Mouse (Mus musculus): ENCODE data around the gene Dido1. TPM values are rescaled to one million over a fixed set of nuclear protein-coding genes. Genes with fewer than 3 reads are reported as not detected.

Dido1 gene
- polyA plus RNA-seq (2017; shearing (Covaris generic)), result 10 to 100 TPM; 44.4 to 46.2 TPM

DNA sequence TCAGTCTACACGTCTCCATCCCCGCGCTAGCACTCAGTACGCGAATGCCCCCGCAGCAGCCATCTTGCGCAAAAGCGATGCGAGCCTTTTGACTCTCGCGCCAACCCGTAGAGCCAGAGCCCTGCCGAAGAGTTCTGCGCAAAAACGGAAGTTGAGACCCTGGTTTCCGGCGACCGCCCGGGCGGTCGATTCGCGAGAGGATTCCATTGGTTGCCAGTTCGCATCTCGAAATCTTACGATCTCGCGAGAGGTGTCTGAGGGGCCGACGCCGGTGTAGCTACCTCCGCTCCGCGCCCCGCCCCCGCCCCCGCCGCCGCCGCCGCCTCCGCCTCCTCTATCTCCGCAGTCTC lies at the start of gene Dido1, which contains the start of gene Gid8:
Dido1 (minus strand) TSS at position 77 of the 350 bp plus-strand sequence.
Gid8 (plus strand) TSS at position 195 of the 350 bp plus-strand sequence.

DNA sequence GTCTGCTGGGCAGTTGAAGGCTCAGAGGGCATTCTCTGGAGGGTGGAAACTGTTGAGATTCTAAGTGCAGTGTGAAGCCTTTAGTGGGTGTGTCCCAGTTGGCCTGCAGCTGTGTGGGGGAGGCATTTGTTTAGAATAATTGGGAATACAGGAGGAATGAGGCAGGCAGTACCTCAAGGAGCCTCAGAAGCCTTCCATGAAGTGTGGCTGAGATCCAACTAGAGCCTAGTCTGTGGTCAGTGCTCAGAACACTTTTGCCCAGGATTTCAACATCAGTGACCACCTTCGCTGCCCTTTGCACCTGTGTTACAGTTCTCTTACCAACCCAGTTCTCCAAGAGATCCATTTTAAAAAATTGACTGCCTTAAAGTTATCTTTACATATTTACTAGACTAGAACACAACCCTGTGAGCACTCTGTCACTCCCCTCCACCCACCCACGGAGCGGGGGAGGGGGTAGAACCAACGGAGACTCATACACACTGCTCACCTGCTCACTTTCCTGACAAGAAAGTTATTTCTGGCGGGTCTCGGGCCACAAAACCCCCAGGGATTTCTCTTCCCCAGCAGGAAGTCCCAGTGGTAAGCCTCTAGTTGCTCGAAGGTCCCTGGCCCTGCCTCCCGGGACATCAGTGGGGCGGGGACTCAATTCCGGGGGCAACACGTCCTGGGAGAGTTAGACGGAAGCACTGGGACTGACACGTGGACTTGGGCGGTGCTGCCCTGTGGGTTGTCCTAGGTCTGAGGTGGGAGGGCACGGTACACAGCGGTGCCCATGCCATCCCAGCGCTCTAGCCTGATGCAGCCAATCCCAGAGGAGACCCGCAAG lies 15.0 kb upstream of the Dido1 start, which contains the start of gene Slc17a9:
Slc17a9 (plus strand) TSS at position 679 of the 829 bp plus-strand sequence.

DNA sequence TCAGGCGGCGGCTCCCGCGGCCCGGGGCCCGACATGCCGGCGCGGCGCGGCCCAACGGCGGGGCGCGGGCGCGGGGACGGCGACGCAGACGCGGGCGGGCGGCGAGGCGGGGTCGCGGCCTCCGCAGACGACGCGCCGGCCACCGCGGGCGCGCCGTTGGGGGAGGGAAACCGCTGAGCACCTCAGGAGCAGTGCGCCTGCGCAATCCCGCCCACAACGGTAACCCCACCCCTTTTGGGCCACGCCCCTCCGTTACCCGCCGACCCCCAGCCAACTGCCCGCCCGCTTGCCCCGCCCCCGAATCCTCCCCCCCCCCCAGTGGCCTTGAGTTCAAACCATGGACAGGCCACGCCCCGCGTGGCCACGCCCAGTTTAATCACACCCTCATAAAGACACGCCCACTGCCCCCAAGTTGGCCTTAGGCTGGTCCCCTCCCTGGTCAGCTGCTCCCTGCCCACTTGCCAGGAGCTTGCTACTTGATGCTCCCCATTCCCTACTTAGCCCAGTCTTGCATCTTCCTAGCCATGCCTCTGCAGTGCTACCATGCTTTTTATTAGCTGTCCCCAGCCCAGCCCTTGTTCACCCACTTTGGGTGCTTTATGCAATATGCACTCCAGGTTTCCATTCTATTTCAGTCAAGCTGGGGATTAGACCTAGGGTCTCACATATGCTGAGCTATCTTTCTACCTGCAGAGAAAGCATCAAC lies 67.1 kb downstream of the Dido1 start, which contains the start of gene Tcfl5:
Tcfl5 (minus strand) TSS at position 154 of the 706 bp plus-strand sequence.

Other genes with a start within 250 kb of the Dido1 start
- gene Ntsr1, start 210.0 kb downstream of the Dido1 start, polyA plus RNA-seq (2017; shearing (Covaris generic)), result not detected
- 10 to 100 TPM; 40.5 to 67.2 TPM for gene Mrgbp, start 128.7 kb downstream of the Dido1 start, polyA plus RNA-seq (2017; shearing (Covaris generic))
- 10 to 100 TPM; 88.7 to 91.5 TPM for gene Ogfr, start 120.8 kb downstream of the Dido1 start, polyA plus RNA-seq (2017; shearing (Covaris generic))
- 1 to 10 TPM; 1.4 to 1.9 TPM for gene Col9a3, start 112.2 kb downstream of the Dido1 start, polyA plus RNA-seq (2017; shearing (Covaris generic))
- under 1 TPM in 1 of 2 experiments, not detected in 1; 0.36 TPM for gene Tcfl5, start 67.3 kb downstream of the Dido1 start, polyA plus RNA-seq (2017; shearing (Covaris generic))
- gene Gid8, start 118 bp upstream of the Dido1 start, polyA plus RNA-seq (2017; shearing (Covaris generic)), result 10 to 100 TPM; 35.7 to 39.1 TPM
- gene Slc17a9, start 15.3 kb upstream of the Dido1 start, polyA plus RNA-seq (2017; shearing (Covaris generic)), result 10 to 100 TPM; 55.1 to 70.2 TPM
- under 1 TPM in 1 of 2 experiments, not detected in 1; 0.65 TPM for gene Bhlhe23, start 66.9 kb upstream of the Dido1 start, polyA plus RNA-seq (2017; shearing (Covaris generic))
- 10 to 100 TPM; 60.8 to 69.6 TPM for gene Ythdf1, start 210.9 kb upstream of the Dido1 start, polyA plus RNA-seq (2017; shearing (Covaris generic))
- not detected for gene Birc7, start 219.0 kb upstream of the Dido1 start, polyA plus RNA-seq (2017; shearing (Covaris generic))
- not detected for gene Nkain4, start 244.7 kb upstream of the Dido1 start, polyA plus RNA-seq (2017; shearing (Covaris generic))